Mouse (Mus musculus): ENCODE results near the gene Snrpd2. TPM values are rescaled to one million over a fixed set of nuclear protein-coding genes. Genes with fewer than 3 reads are reported as not detected.

The Snrpd2 gene
- polyA plus RNA-seq, 1 experiment from 2014 or later: 140 TPM

- H3K27ac ChIP-seq: no peak overlapping the region
- H3K27me3 ChIP-seq: no peaks in the 10 kb centered on the region
- H3K9ac ChIP-seq: no peak overlapping the region
- H3K9me3 ChIP-seq: no peaks in the 10 kb centered on the region
- H3K4me3 ChIP-seq: no peak overlapping the region
- H3K4me1 ChIP-seq: peaks cover 18% of the 10 kb centered on the region
- no peak for ATAC-seq (ENCODE audit: borderline replicate concordance, extremely low read depth, low FRiP score, low TSS enrichment)
- no peak overlapping the region for H3K4me2 ChIP-seq
- H3K36me3 ChIP-seq: 0 out of 2 replicates have a peak, but pooled peaks cover 14% of the 10 kb centered on the region
- 77% methylated on average over 5 of the region's 5 CpGs for WGBS
Observed at GRCm38 (mm10) chr7:19127744-19128143, 21.8 kb upstream of the Snrpd2 start.

- 90% methylated on average over 5 of the region's 5 CpGs for WGBS
- Histone ChIP-seq H3K4me3 (no peak overlapping the region), H3K4me2 (no peak overlapping the region), H3K9ac (no peak overlapping the region), H3K27ac (no peak overlapping the region), H3K36me3 (0 out of 2 replicates have a peak, but pooled peaks cover 14% of the 10 kb centered on the region), H3K9me3 (no peaks in the 10 kb centered on the region), H3K27me3 (no peaks in the 10 kb centered on the region), H3K4me1 (peaks cover 18% of the 10 kb centered on the region)
- ATAC-seq (ENCODE audit: borderline replicate concordance, extremely low read depth, low FRiP score, low TSS enrichment): no peak
Observed at GRCm38 (mm10) chr7:19129396-19129795, 20.1 kb upstream of the Snrpd2 start.

GRCm38 (mm10) chr7:19130657-19131056 is 18.9 kb upstream of the Snrpd2 start:
- WGBS: 20% methylated on average over 4 of the region's 4 CpGs
- Histone ChIP-seq H3K9me3 (no peaks in the 10 kb centered on the region), H3K4me2 (peak overlapping the region; percentile 69), H3K36me3 (peaks cover 19% of the 10 kb centered on the region; the same call in 1 of the 2 replicates), H3K9ac (peak overlapping the region; percentile 4; the same call in 1 of the 2 replicates), H3K27me3 (no peaks in the 10 kb centered on the region), H3K4me1 (peaks cover 18% of the 10 kb centered on the region), H3K27ac (peak overlapping the region; percentile 64), H3K4me3 (peak overlapping the region; percentile 44)
- no peak for ATAC-seq (ENCODE audit: borderline replicate concordance, extremely low read depth, low FRiP score, low TSS enrichment)

GRCm38 (mm10) chr7:19131324-19131848 is 18.1 kb upstream of the Snrpd2 start:
- WGBS: under 1% methylated on average over 39 of the region's 39 CpGs
- Histone ChIP-seq H3K36me3 (peaks cover 25% of the 10 kb centered on the region), H3K9ac (peak overlapping the region; percentile 39), H3K4me2 (peak overlapping the region; percentile 69), H3K9me3 (no peaks in the 10 kb centered on the region), H3K4me1 (peaks cover 18% of the 10 kb centered on the region), H3K27me3 (no peaks in the 10 kb centered on the region), H3K4me3 (peak overlapping the region; percentile 44), H3K27ac (peak overlapping the region; percentile 64)
- ATAC-seq (ENCODE audit: borderline replicate concordance, extremely low read depth, low FRiP score, low TSS enrichment): peak; percentile 99

- Histone ChIP-seq H3K4me1 (peaks cover 5% of the 10 kb centered on the region; the same call in 1 of the 2 replicates), H3K9ac (no peak overlapping the region), H3K4me2 (no peak overlapping the region), H3K36me3 (peaks cover 51% of the 10 kb centered on the region), H3K27me3 (no peaks in the 10 kb centered on the region), H3K4me3 (no peak overlapping the region), H3K9me3 (no peaks in the 10 kb centered on the region), H3K27ac (no peak overlapping the region)
- no peak for ATAC-seq (ENCODE audit: borderline replicate concordance, extremely low read depth, low FRiP score, low TSS enrichment)
- 92% methylated on average over 13 of the region's 13 CpGs for WGBS
Observed at GRCm38 (mm10) chr7:19136168-19136567, 13.4 kb upstream of the Snrpd2 start.

GRCm38 (mm10) chr7:19136673-19137334 is 12.7 kb upstream of the Snrpd2 start:
- Histone ChIP-seq H3K9ac (no peak overlapping the region), H3K4me2 (no peak overlapping the region), H3K36me3 (peaks cover 55% of the 10 kb centered on the region), H3K27me3 (no peaks in the 10 kb centered on the region), H3K4me1 (peaks cover 4% of the 10 kb centered on the region; the same call in 1 of the 2 replicates), H3K9me3 (no peaks in the 10 kb centered on the region), H3K4me3 (no peak overlapping the region), H3K27ac (no peak overlapping the region)
- no peak for ATAC-seq (ENCODE audit: borderline replicate concordance, extremely low read depth, low FRiP score, low TSS enrichment)
- 87% methylated on average over 38 of the region's 38 CpGs for WGBS

GRCm38 (mm10) chr7:19137380-19137779 is 12.1 kb upstream of the Snrpd2 start:
- no peak for ATAC-seq (ENCODE audit: borderline replicate concordance, extremely low read depth, low FRiP score, low TSS enrichment)
- H3K4me2 ChIP-seq: no peak overlapping the region
- no peaks in the 10 kb centered on the region for H3K27me3 ChIP-seq
- no peak overlapping the region for H3K9ac ChIP-seq
- 36% methylated on average over 5 of the region's 5 CpGs for WGBS
- H3K27ac ChIP-seq: no peak overlapping the region
- peaks cover 55% of the 10 kb centered on the region for H3K36me3 ChIP-seq
- no peaks in the 10 kb centered on the region for H3K9me3 ChIP-seq
- H3K4me3 ChIP-seq: no peak overlapping the region
- no peaks in the 10 kb centered on the region for H3K4me1 ChIP-seq

GRCm38 (mm10) chr7:19146793-19147192 is 2.7 kb upstream of the Snrpd2 start:
- Histone ChIP-seq H3K9ac (no peak overlapping the region), H3K4me1 (peaks cover 22% of the 10 kb centered on the region), H3K36me3 (peaks cover 3% of the 10 kb centered on the region; the same call in 1 of the 2 replicates), H3K27ac (no peak overlapping the region), H3K4me3 (no peak overlapping the region), H3K27me3 (no peaks in the 10 kb centered on the region), H3K9me3 (no peaks in the 10 kb centered on the region), H3K4me2 (no peak overlapping the region)
- 82% methylated on average over 10 of the region's 10 CpGs for WGBS
- ATAC-seq (ENCODE audit: borderline replicate concordance, extremely low read depth, low FRiP score, low TSS enrichment): no peak

GRCm38 (mm10) chr7:19147497-19148045 is 2.0 kb upstream of the Snrpd2 start:
- H3K9me3 ChIP-seq: no peaks in the 10 kb centered on the region
- H3K27me3 ChIP-seq: no peaks in the 10 kb centered on the region
- H3K9ac ChIP-seq: no peak overlapping the region
- peaks cover 22% of the 10 kb centered on the region for H3K4me1 ChIP-seq
- H3K4me3 ChIP-seq: no peak overlapping the region
- peaks cover 10% of the 10 kb centered on the region for H3K36me3 ChIP-seq
- no peak overlapping the region for H3K27ac ChIP-seq
- WGBS: 43% methylated on average over 6 of the region's 6 CpGs
- H3K4me2 ChIP-seq: no peak overlapping the region
- no peak for ATAC-seq (ENCODE audit: borderline replicate concordance, extremely low read depth, low FRiP score, low TSS enrichment)

GRCm38 (mm10) chr7:19148180-19148874 is 1.2 kb upstream of the Snrpd2 start:
- no peak for ATAC-seq (ENCODE audit: borderline replicate concordance, extremely low read depth, low FRiP score, low TSS enrichment)
- Histone ChIP-seq H3K27me3 (no peaks in the 10 kb centered on the region), H3K27ac (peak overlapping the region; percentile 82; the same call in 1 of the 2 replicates), H3K4me3 (peak overlapping the region; percentile 75), H3K4me1 (peaks cover 22% of the 10 kb centered on the region), H3K9ac (peak overlapping the region; percentile 56), H3K4me2 (peak overlapping the region; percentile 81), H3K9me3 (no peaks in the 10 kb centered on the region), H3K36me3 (peaks cover 17% of the 10 kb centered on the region)
- WGBS: 10% methylated on average over 20 of the region's 20 CpGs

- peak within 1 kb of the TSS; percentile 67 for H3K9ac ChIP-seq
- peak within 1 kb of the TSS; percentile 81 for H3K4me2 ChIP-seq
- peak; percentile 97 for ATAC-seq (ENCODE audit: borderline replicate concordance, extremely low read depth, low FRiP score, low TSS enrichment)
- no peaks in the 10 kb centered on the region for H3K27me3 ChIP-seq
- H3K4me3 ChIP-seq: peak within 1 kb of the TSS; percentile 75
- peak within 1 kb of the TSS; percentile 82 for H3K27ac ChIP-seq
- H3K9me3 ChIP-seq: no peaks in the 10 kb centered on the region
- H3K4me1 ChIP-seq: peaks cover 22% of the 10 kb centered on the region
- H3K36me3 ChIP-seq: peaks cover 24% of the 10 kb centered on the region
- under 1% methylated on average over 43 of the region's 43 CpGs for WGBS
Observed at GRCm38 (mm10) chr7:19148875-19149541, 514 bp upstream of the Snrpd2 start, which contains the start of gene Qpctl. TSS of gene Qpctl (minus strand) at chr7:19149291.
